12 mouse cellular contexts compared by ENCODE assay signal in the genomic region with DNA sequence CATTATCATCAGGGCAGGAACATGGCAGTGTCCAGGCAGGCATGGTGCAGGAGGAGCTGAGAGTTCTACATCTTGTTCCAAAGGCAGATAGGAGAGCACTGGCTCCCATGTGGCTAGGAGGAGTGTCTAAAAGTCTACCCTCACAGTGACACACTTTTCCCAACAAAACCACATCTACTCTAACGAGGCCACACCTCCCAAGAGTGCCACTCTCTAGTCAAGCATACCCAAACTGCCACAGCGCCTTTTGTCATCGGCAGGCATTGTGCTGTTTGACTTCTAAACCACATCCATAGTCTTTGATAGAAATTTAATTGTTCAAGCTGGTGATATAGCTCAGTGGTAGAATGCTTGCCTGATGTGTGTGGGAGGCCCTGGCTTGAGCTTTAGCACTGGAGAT. TPM values are rescaled to one million over a fixed set of nuclear protein-coding genes. Genes with fewer than 3 reads are reported as not detected.
DNase-seq lines count a peak whose midpoint lies in the region.
"Had no signal": no experiment of that assay in that cellular context is flagged by ENCODE, and none has a peak within 500 bp of the region (broad histone marks: within the 10 kb centered on the region; RNA-seq: fewer than 3 reads in every experiment).

No protein-coding gene starts in this region.

- DNase-seq in 416B (ENCODE audit: low read depth): peak; percentile 61
- DNase-seq in Muller cell, postnatal 12 days (ENCODE audit: inconsistent ontology term): peak; percentile 14
- peak; percentile 26 to 42 for DNase-seq in thymus, postnatal 10 days (ENCODE audit: low spot score in 2 of 2)
- peak; percentile 51 for DNase-seq in thymus, postnatal 4 days
- DNase-seq in layer of hippocampus, postnatal 14 days (ENCODE audit: low spot score in 2 of 2): no peak
- DNase-seq in right cerebral cortex, postnatal 4 days: no peak
- DNase-seq: adrenal gland, adult 2 months; adrenal gland, postnatal 25 days; cerebellum, adult 2 months; cerebellum, postnatal 10 days; embryo, embryonic 11 days; heart, adult 2 months had no signal

RNA-seq across cellular contexts. Expression of a gene that starts 56.6 kb away (rescaled TPM):
- 10 to 100 TPM; 95.0 to 98.6 TPM for total RNA-seq in layer of hippocampus, postnatal 14 days (2021)

Comparison
In these comparisons a context has a peak if more than half of its experiments do, and no peak if none do; other contexts are left out.
1. DNase-seq: peak in 416B (single experiment), Muller cell, postnatal 12 days (single experiment), thymus, postnatal 10 days (2 of 2) and thymus, postnatal 4 days (single experiment); none in layer of hippocampus, postnatal 14 days (0 of 2) and right cerebral cortex, postnatal 4 days (single experiment).